In genomic region chr11:117996066-117996465, GRCm38 (mm10) we compare ENCODE assay signal across 12 mouse cellular contexts. TPM values are rescaled to one million over a fixed set of nuclear protein-coding genes. Genes with fewer than 3 reads are reported as not detected.
A peak's percentile ranks its signal among the peaks of the same experiment; 100 is the strongest.
DNase-seq lines count a peak whose midpoint lies in the region; ATAC-seq and TF ChIP-seq lines count a peak whose summit lies in the region.
"Had no signal": no experiment of that assay in that cellular context is flagged by ENCODE, and none has a peak within 500 bp of the region (broad histone marks: within the 10 kb centered on the region; RNA-seq: fewer than 3 reads in every experiment).

No protein-coding gene starts in this region.

- peaks cover 48% of the 10 kb centered on the region for H3K4me1 ChIP-seq in hindbrain, embryonic 13.5 days (replicated peaks)
- peaks cover 57% of the 10 kb centered on the region for H3K4me1 ChIP-seq in hindbrain, embryonic 10.5 days (replicated peaks)
- peaks cover 60% of the 10 kb centered on the region for H3K4me1 ChIP-seq in midbrain, embryonic 10.5 days
- H3K4me1 ChIP-seq in midbrain, postnatal 0 days (ENCODE audit: insufficient read depth, low read length), result peaks cover 9% of the 10 kb centered on the region; the same call in 1 of the 2 replicates
- peaks cover 6% of the 10 kb centered on the region; the same call in 1 of the 2 replicates for H3K4me1 ChIP-seq in neural tube, embryonic 14.5 days (ENCODE audit: control insufficient read depth, insufficient read depth, low read length)
- H3K4me1 ChIP-seq in forebrain, postnatal 0 days (ENCODE audit: insufficient read depth), result peaks cover 5% of the 10 kb centered on the region; the same call in 1 of the 2 replicates

- H3K9me3 ChIP-seq in hindbrain, embryonic 13.5 days, result no peaks in the 10 kb centered on the region
- no peaks in the 10 kb centered on the region for H3K9me3 ChIP-seq in hindbrain, embryonic 10.5 days
- H3K9me3 ChIP-seq in midbrain, embryonic 10.5 days (replicated peaks), result no peaks in the 10 kb centered on the region
- no peaks in the 10 kb centered on the region for H3K9me3 ChIP-seq in midbrain, postnatal 0 days (ENCODE audit: low read length)
- H3K9me3 ChIP-seq in neural tube, embryonic 14.5 days (ENCODE audit: control insufficient read depth, low read length), result no peaks in the 10 kb centered on the region
- no peaks in the 10 kb centered on the region for H3K9me3 ChIP-seq in forebrain, postnatal 0 days (ENCODE audit: low read length)
- H3K9me3 ChIP-seq: midbrain, embryonic 12.5 days had no signal

- 0 out of 2 replicates have a peak overlapping the region, but pooled peaks have one; percentile 12 for H3K27ac ChIP-seq in hindbrain, embryonic 13.5 days
- no peak overlapping the region for H3K27ac ChIP-seq in hindbrain, embryonic 10.5 days
- H3K27ac ChIP-seq in midbrain, embryonic 10.5 days (replicated peaks), result peak overlapping the region; percentile 46; the same call in 1 of the 2 replicates
- H3K27ac ChIP-seq in midbrain, postnatal 0 days (ENCODE audit: low read depth, low read length), result no peak overlapping the region
- peak overlapping the region; percentile 29; the same call in 1 of the 2 replicates for H3K27ac ChIP-seq in neural tube, embryonic 14.5 days (ENCODE audit: low read depth, low read length)
- H3K27ac ChIP-seq in forebrain, postnatal 0 days (ENCODE audit: low read depth, low read length), result no peak overlapping the region

- H3K27me3 ChIP-seq in hindbrain, embryonic 13.5 days, result no peaks in the 10 kb centered on the region
- no peaks in the 10 kb centered on the region for H3K27me3 ChIP-seq in hindbrain, embryonic 10.5 days (ENCODE audit: insufficient read depth, poor library complexity, severe bottlenecking)
- H3K27me3 ChIP-seq in midbrain, embryonic 10.5 days (ENCODE audit: low read depth, poor library complexity, severe bottlenecking), result no peaks in the 10 kb centered on the region
- H3K27me3 ChIP-seq in midbrain, postnatal 0 days (ENCODE audit: insufficient read depth, low read length), result no peaks in the 10 kb centered on the region
- no peaks in the 10 kb centered on the region for H3K27me3 ChIP-seq in neural tube, embryonic 14.5 days (ENCODE audit: control insufficient read depth, insufficient read depth, low read length)
- no peaks in the 10 kb centered on the region for H3K27me3 ChIP-seq in forebrain, postnatal 0 days (ENCODE audit: insufficient read depth, low read length)
- H3K27me3 ChIP-seq: midbrain, embryonic 12.5 days had no signal

- peaks cover 21% of the 10 kb centered on the region for H3K36me3 ChIP-seq in hindbrain, embryonic 13.5 days
- peaks cover 35% of the 10 kb centered on the region for H3K36me3 ChIP-seq in hindbrain, embryonic 10.5 days
- peaks cover 34% of the 10 kb centered on the region for H3K36me3 ChIP-seq in midbrain, embryonic 10.5 days
- peaks cover 15% of the 10 kb centered on the region for H3K36me3 ChIP-seq in midbrain, postnatal 0 days (ENCODE audit: insufficient read depth, low read length)
- H3K36me3 ChIP-seq in neural tube, embryonic 14.5 days (ENCODE audit: control insufficient read depth, insufficient read depth, low read length), result peaks cover 4% of the 10 kb centered on the region; the same call in 1 of the 2 replicates
- H3K36me3 ChIP-seq in forebrain, postnatal 0 days (ENCODE audit: insufficient read depth), result peaks cover 12% of the 10 kb centered on the region

- 27% methylated on average over 3 of the region's 3 CpGs for WGBS in hindbrain, embryonic 13.5 days
- WGBS in hindbrain, embryonic 10.5 days, result 21% methylated on average over 3 of the region's 3 CpGs
- 27% methylated on average over 3 of the region's 3 CpGs for WGBS in midbrain, embryonic 10.5 days
- 19% methylated on average over 3 of the region's 3 CpGs for WGBS in midbrain, postnatal 0 days
- 7% methylated on average over 3 of the region's 3 CpGs for WGBS in neural tube, embryonic 14.5 days
- WGBS in forebrain, postnatal 0 days, result 21% methylated on average over 3 of the region's 3 CpGs

- DNase-seq in hindbrain, embryonic 10.5 days (ENCODE audit: low spot score), result no peak
- DNase-seq in midbrain, embryonic 10.5 days (ENCODE audit: low spot score), result no peak
- DNase-seq in midbrain, postnatal 0 days (ENCODE audit: low spot score), result no peak
- peak; percentile 92 for DNase-seq in R1 (ENCODE audit: low read depth, low spot score)
- DNase-seq in forebrain, postnatal 0 days, result no peak
- DNase-seq: adrenal gland, postnatal 14 days; lung, adult 2 months; thymus, postnatal 14 days had no signal

- TF ChIP-seq CTCF in midbrain, postnatal 0 days (IDR thresholded peaks at IDR 0.05), result no peak
- TF ChIP-seq CTCF in forebrain, postnatal 0 days (IDR thresholded peaks at IDR 0.05; ENCODE audit: low read depth), result no peak

- ATAC-seq in hindbrain, embryonic 13.5 days (ENCODE audit: low FRiP score), result no peak
- ATAC-seq in midbrain, postnatal 0 days (ENCODE audit: low FRiP score), result no peak
- no peak for ATAC-seq in neural tube, embryonic 14.5 days (ENCODE audit: low read depth)
- ATAC-seq in forebrain, postnatal 0 days, result no peak

- H3K9ac ChIP-seq in hindbrain, embryonic 13.5 days, result 0 out of 2 replicates have a peak overlapping the region, but pooled peaks have one; percentile 29
- no peak overlapping the region for H3K9ac ChIP-seq in midbrain, postnatal 0 days (replicated peaks; ENCODE audit: low read length, poor library complexity, severe bottlenecking)
- H3K9ac ChIP-seq in neural tube, embryonic 14.5 days (replicated peaks; ENCODE audit: low read depth, low read length), result no peak overlapping the region
- no peak overlapping the region for H3K9ac ChIP-seq in forebrain, postnatal 0 days
- H3K9ac ChIP-seq: midbrain, embryonic 12.5 days had no signal

- no peak overlapping the region for H3K4me3 ChIP-seq in hindbrain, embryonic 13.5 days
- H3K4me3 ChIP-seq in hindbrain, embryonic 10.5 days, result no peak overlapping the region
- no peak overlapping the region for H3K4me3 ChIP-seq in midbrain, embryonic 10.5 days
- H3K4me3 ChIP-seq in midbrain, postnatal 0 days (ENCODE audit: low read depth, low read length), result no peak overlapping the region
- H3K4me3 ChIP-seq in neural tube, embryonic 14.5 days (ENCODE audit: low read depth, low read length), result no peak overlapping the region
- H3K4me3 ChIP-seq in forebrain, postnatal 0 days (ENCODE audit: low read depth, low read length), result no peak overlapping the region
- H3K4me3 ChIP-seq: erythroblast, embryonic 14.5 days; midbrain, embryonic 12.5 days had no signal

- H3K4me2 ChIP-seq in hindbrain, embryonic 13.5 days, result no peak overlapping the region
- no peak overlapping the region for H3K4me2 ChIP-seq in midbrain, postnatal 0 days (ENCODE audit: low read depth, low read length, poor library complexity, severe bottlenecking)
- H3K4me2 ChIP-seq in neural tube, embryonic 14.5 days (ENCODE audit: low read depth, low read length), result no peak overlapping the region
- H3K4me2 ChIP-seq in forebrain, postnatal 0 days (ENCODE audit: low read depth), result no peak overlapping the region
- H3K4me2 ChIP-seq: midbrain, embryonic 12.5 days had no signal

RNA-seq across cellular contexts. Expression of gene Pgs1, which starts 10.0 kb away (rescaled TPM):
- 47.4 and 47.6 TPM in 2 replicates for polyA plus RNA-seq in hindbrain, embryonic 13.5 days (2015; fragmentation: Nextera tagmentation; extraction: Ambion mirVana)
- polyA plus RNA-seq in hindbrain, embryonic 10.5 days (2016; fragmentation: Nextera tagmentation; extraction: Ambion mirVana), result 46.2 and 51.9 TPM in 2 replicates
- polyA plus RNA-seq in midbrain, embryonic 10.5 days (2016; fragmentation: Nextera tagmentation; extraction: Ambion mirVana), result 45.0 and 46.3 TPM in 2 replicates
- 62.0 and 72.2 TPM in 2 replicates for total RNA-seq in midbrain, postnatal 0 days (2014; rRNA removed)
- 55.0 and 61.8 TPM in 2 replicates for polyA plus RNA-seq in midbrain, postnatal 0 days (2015; fragmentation: Nextera tagmentation; extraction: Ambion mirVana)
- 49.9 and 52.6 TPM in 2 replicates for polyA plus RNA-seq in neural tube, embryonic 14.5 days (2014; fragmentation: Nextera tagmentation; extraction: Ambion mirVana)
- total RNA-seq in forebrain, postnatal 0 days (2014; rRNA removed), result 55.7 and 63.0 TPM in 2 replicates
- 47.7 and 54.4 TPM in 2 replicates for polyA plus RNA-seq in forebrain, postnatal 0 days (2015; fragmentation: Nextera tagmentation; extraction: Ambion mirVana)

RNA-seq across cellular contexts. Expression of gene Socs3, which starts 26.2 kb away (rescaled TPM):
- 8.3 and 8.8 TPM in 2 replicates for polyA plus RNA-seq in hindbrain, embryonic 13.5 days (2015; fragmentation: Nextera tagmentation; extraction: Ambion mirVana)
- polyA plus RNA-seq in hindbrain, embryonic 10.5 days (2016; fragmentation: Nextera tagmentation; extraction: Ambion mirVana), result 12.5 and 14.2 TPM in 2 replicates
- polyA plus RNA-seq in midbrain, embryonic 10.5 days (2016; fragmentation: Nextera tagmentation; extraction: Ambion mirVana), result 14.1 and 14.3 TPM in 2 replicates
- total RNA-seq in midbrain, postnatal 0 days (2014; rRNA removed), result 7.3 and 8.5 TPM in 2 replicates
- 4.4 and 4.9 TPM in 2 replicates for polyA plus RNA-seq in midbrain, postnatal 0 days (2015; fragmentation: Nextera tagmentation; extraction: Ambion mirVana)
- polyA plus RNA-seq in neural tube, embryonic 14.5 days (2014; fragmentation: Nextera tagmentation; extraction: Ambion mirVana), result 2.2 and 5.1 TPM in 2 replicates
- 7.8 and 11.0 TPM in 2 replicates for total RNA-seq in forebrain, postnatal 0 days (2014; rRNA removed)
- 6.5 and 8.4 TPM in 2 replicates for polyA plus RNA-seq in forebrain, postnatal 0 days (2015; fragmentation: Nextera tagmentation; extraction: Ambion mirVana)

Comparison
In these comparisons a context has a peak if more than half of its experiments do, and no peak if none do; other contexts are left out.
1. H3K27ac ChIP-seq: peak in hindbrain, embryonic 13.5 days (single experiment), midbrain, embryonic 10.5 days (single experiment) and neural tube, embryonic 14.5 days (single experiment); none in hindbrain, embryonic 10.5 days (single experiment), midbrain, postnatal 0 days (single experiment) and forebrain, postnatal 0 days (single experiment).